Comparison of ENCODE assay signal across 17 mouse cellular contexts in the genomic region with DNA sequence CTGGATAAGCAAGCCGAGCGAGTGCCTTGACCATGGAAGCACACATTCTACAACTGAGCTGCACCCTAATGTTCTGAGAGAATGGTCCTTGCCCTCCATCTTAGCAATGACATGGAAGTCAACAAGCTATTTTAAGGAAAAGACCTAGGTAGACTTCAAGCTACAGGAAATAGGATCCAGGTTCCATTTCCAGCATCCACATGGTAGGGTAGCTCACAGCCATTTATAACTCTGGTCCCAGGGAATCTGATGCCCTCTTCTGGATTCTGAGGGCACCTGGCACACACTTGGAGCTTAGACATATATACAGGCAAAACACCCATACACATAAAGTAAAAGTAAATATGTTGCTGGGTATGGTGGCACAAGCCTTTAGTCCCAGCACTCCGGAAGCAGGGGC. TPM values are rescaled to one million over a fixed set of nuclear protein-coding genes. Genes with fewer than 3 reads are reported as not detected.
DNase-seq lines count a peak whose midpoint lies in the region; ATAC-seq and TF ChIP-seq lines count a peak whose summit lies in the region.
"Had no signal": no experiment of that assay in that cellular context is flagged by ENCODE, and none has a peak within 500 bp of the region (broad histone marks: within the 10 kb centered on the region; RNA-seq: fewer than 3 reads in every experiment).

No protein-coding gene starts in this region.

- H3K36me3 ChIP-seq in stomach, postnatal 0 days (ENCODE audit: control insufficient read depth, insufficient read depth, low read length): no peaks in the 10 kb centered on the region; the same call in 1 of the 2 replicates
- peaks cover 71% of the 10 kb centered on the region for H3K36me3 ChIP-seq in midbrain, embryonic 13.5 days

- H3K9ac ChIP-seq in stomach, postnatal 0 days (ENCODE audit: low read length): no peak overlapping the region
- H3K9ac ChIP-seq in midbrain, embryonic 13.5 days (replicated peaks): no peak overlapping the region
- H3K9ac ChIP-seq: embryonic facial prominence, embryonic 12.5 days; forebrain, embryonic 13.5 days; forebrain, embryonic 15.5 days; forebrain, postnatal 0 days had no signal

- H3K9me3 ChIP-seq in stomach, postnatal 0 days (ENCODE audit: control insufficient read depth, low read length): no peaks in the 10 kb centered on the region
- no peaks in the 10 kb centered on the region for H3K9me3 ChIP-seq in midbrain, embryonic 13.5 days
- H3K9me3 ChIP-seq: embryonic facial prominence, embryonic 10.5 days; embryonic facial prominence, embryonic 12.5 days; forebrain, embryonic 13.5 days; forebrain, embryonic 15.5 days had no signal

- no peaks in the 10 kb centered on the region for H3K27me3 ChIP-seq in stomach, postnatal 0 days (ENCODE audit: control insufficient read depth, insufficient read depth, low read length)
- no peaks in the 10 kb centered on the region for H3K27me3 ChIP-seq in midbrain, embryonic 13.5 days
- H3K27me3 ChIP-seq: embryonic facial prominence, embryonic 12.5 days; forebrain, embryonic 13.5 days; forebrain, embryonic 15.5 days had no signal

- whole genome bisulfite sequencing in stomach, postnatal 0 days: 94% methylated on average over 3 of the region's 3 CpGs
- WGBS in midbrain, embryonic 13.5 days: 98% methylated on average over 3 of the region's 3 CpGs

- no peak overlapping the region for H3K4me2 ChIP-seq in stomach, postnatal 0 days (replicated peaks; ENCODE audit: low read depth)
- no peak overlapping the region for H3K4me2 ChIP-seq in midbrain, embryonic 13.5 days (replicated peaks)
- H3K4me2 ChIP-seq: embryonic facial prominence, embryonic 12.5 days; forebrain, embryonic 13.5 days; forebrain, embryonic 15.5 days had no signal

- no peak for ATAC-seq in stomach, postnatal 0 days (ENCODE audit: low FRiP score, low TSS enrichment)
- ATAC-seq in midbrain, embryonic 13.5 days: no peak
- ATAC-seq: forebrain, embryonic 13.5 days; forebrain, embryonic 15.5 days; forebrain, postnatal 0 days had no signal

- intact Hi-C loops in gastrocnemius, adult 2 months (cut with DNase I): no loop called here
- intact Hi-C loops in gastrocnemius, postnatal 14 days (cut with DNase I; ENCODE audit: low total_unique reads): loop anchor here (10.0 kb wide), 1 partner anchor 121 kb away; the partner anchor contains the start of gene Tnfaip8l2

- H3K27ac ChIP-seq in gastrocnemius, adult 2 months: peak overlapping the region; percentile 87
- no peak overlapping the region for H3K27ac ChIP-seq in stomach, postnatal 0 days (replicated peaks)
- no peak overlapping the region for H3K27ac ChIP-seq in midbrain, embryonic 13.5 days
- H3K27ac ChIP-seq: embryonic facial prominence, embryonic 10.5 days; embryonic facial prominence, embryonic 12.5 days; forebrain, embryonic 13.5 days; forebrain, embryonic 15.5 days had no signal

- H3K4me1 ChIP-seq in stomach, postnatal 0 days (replicated peaks; ENCODE audit: control insufficient read depth, insufficient read depth): no peaks in the 10 kb centered on the region
- no peaks in the 10 kb centered on the region for H3K4me1 ChIP-seq in midbrain, embryonic 13.5 days (replicated peaks)
- H3K4me1 ChIP-seq: embryonic facial prominence, embryonic 12.5 days; forebrain, embryonic 13.5 days; forebrain, embryonic 15.5 days had no signal

- no peak overlapping the region; the same call in 1 of the 2 replicates for H3K4me3 ChIP-seq in gastrocnemius, adult 2 months
- no peak overlapping the region for H3K4me3 ChIP-seq in stomach, postnatal 0 days (ENCODE audit: low read depth, low read length)
- no peak overlapping the region for H3K4me3 ChIP-seq in midbrain, embryonic 13.5 days (replicated peaks)
- H3K4me3 ChIP-seq: embryonic facial prominence, embryonic 10.5 days; embryonic facial prominence, embryonic 12.5 days; forebrain, embryonic 13.5 days; forebrain, embryonic 15.5 days had no signal

- TF ChIP-seq EP300 in stomach, postnatal 0 days (optimal IDR thresholded peaks at IDR 0.05): no peak

- TF ChIP-seq CTCF in gastrocnemius, adult 2 months (IDR thresholded peaks at IDR 0.05): peak; percentile 37
- peak; percentile 17; the same call in 1 of the 2 replicates for TF ChIP-seq CTCF in stomach, postnatal 0 days (IDR thresholded peaks at IDR 0.05; ENCODE audit: low read depth)

- DNase-seq in gastrocnemius, adult 2 months: no peak
- no peak for DNase-seq in gastrocnemius, postnatal 14 days
- peak; percentile 77 for DNase-seq in skeletal muscle tissue, adult 2 months (ENCODE audit: low read depth, low spot score)
- DNase-seq in stomach, postnatal 0 days (ENCODE audit: low spot score): no peak
- DNase-seq: adrenal gland, adult 2 months; adrenal gland, postnatal 10 days; adrenal gland, postnatal 25 days; cerebellum, adult 11-12 months; cerebellum, adult 2 months; cerebellum, adult 9-10 months; cerebellum, postnatal 10 days; forebrain, postnatal 0 days had no signal

RNA-seq across cellular contexts. Expression of gene Bnipl, which starts 15.1 kb away (rescaled TPM):
- under 1 TPM in 1 of 2 experiments, not detected in 1; 0.31 TPM for total RNA-seq in gastrocnemius, adult 2 months (2021)
- total RNA-seq in gastrocnemius, postnatal 14 days (2021): not detected
- 16.6 and 16.8 TPM in 2 replicates for polyA plus RNA-seq in stomach, postnatal 0 days (2015; fragmentation: Nextera tagmentation; extraction: Ambion mirVana)
- 0.17 TPM in 1 of 2 replicates, not detected in the other for polyA plus RNA-seq in midbrain, embryonic 13.5 days (2015; fragmentation: Nextera tagmentation; extraction: Ambion mirVana)
- total RNA-seq: adrenal gland, adult 2 months had no signal
- polyA plus RNA-seq: adrenal gland, adult 2 months; forebrain, embryonic 13.5 days; forebrain, embryonic 15.5 days; forebrain, postnatal 0 days had no signal

RNA-seq across cellular contexts. Expression of gene Mindy1, which starts 15.1 kb away (rescaled TPM):
- 10 to 100 TPM; 23.9 to 26.4 TPM for total RNA-seq in gastrocnemius, adult 2 months (2021)
- 10 to 100 TPM; 19.6 to 22.5 TPM for total RNA-seq in gastrocnemius, postnatal 14 days (2021)
- polyA plus RNA-seq in stomach, postnatal 0 days (2015; fragmentation: Nextera tagmentation; extraction: Ambion mirVana): 55.9 and 64.1 TPM in 2 replicates
- 47.5 and 50.5 TPM in 2 replicates for polyA plus RNA-seq in midbrain, embryonic 13.5 days (2015; fragmentation: Nextera tagmentation; extraction: Ambion mirVana)

RNA-seq across cellular contexts. Expression of gene Prune1, which starts 15.8 kb away (rescaled TPM):
- total RNA-seq in gastrocnemius, adult 2 months (2021): 10 to 100 TPM; 45.8 to 46.9 TPM
- 10 to 100 TPM; 35.3 to 35.6 TPM for total RNA-seq in gastrocnemius, postnatal 14 days (2021)
- polyA plus RNA-seq in stomach, postnatal 0 days (2015; fragmentation: Nextera tagmentation; extraction: Ambion mirVana): 10.1 and 11.7 TPM in 2 replicates
- 46.4 and 50.1 TPM in 2 replicates for polyA plus RNA-seq in midbrain, embryonic 13.5 days (2015; fragmentation: Nextera tagmentation; extraction: Ambion mirVana)

RNA-seq across cellular contexts. Expression of gene Gm128, which starts 24.7 kb away (rescaled TPM):
- total RNA-seq in gastrocnemius, adult 2 months (2021): under 1 TPM in 1 of 2 experiments, not detected in 1; 0.11 TPM
- total RNA-seq in gastrocnemius, postnatal 14 days (2021): under 1 TPM in 1 of 2 experiments, not detected in 1; 0.16 TPM
- 0.21 and 0.38 TPM in 2 replicates for polyA plus RNA-seq in stomach, postnatal 0 days (2015; fragmentation: Nextera tagmentation; extraction: Ambion mirVana)
- polyA plus RNA-seq in midbrain, embryonic 13.5 days (2015; fragmentation: Nextera tagmentation; extraction: Ambion mirVana): 0.23 and 0.26 TPM in 2 replicates

RNA-seq across cellular contexts. Expression of gene Mllt11, which starts 34.1 kb away (rescaled TPM):
- 10 to 100 TPM; 52.0 to 84.9 TPM for total RNA-seq in gastrocnemius, adult 2 months (2021)
- total RNA-seq in gastrocnemius, postnatal 14 days (2021): 10 to 100 TPM; 41.2 to 43.5 TPM
- 11.0 and 11.8 TPM in 2 replicates for polyA plus RNA-seq in stomach, postnatal 0 days (2015; fragmentation: Nextera tagmentation; extraction: Ambion mirVana)
- 253 and 276 TPM in 2 replicates for polyA plus RNA-seq in midbrain, embryonic 13.5 days (2015; fragmentation: Nextera tagmentation; extraction: Ambion mirVana)
